Mouse (Mus musculus): ENCODE results near the gene Amz2. TPM values are rescaled to one million over a fixed set of nuclear protein-coding genes. Genes with fewer than 3 reads are reported as not detected.

Gene Amz2
- 8.7 and 10.2 TPM in 2 replicates for polyA plus RNA-seq (2012)

DNA sequence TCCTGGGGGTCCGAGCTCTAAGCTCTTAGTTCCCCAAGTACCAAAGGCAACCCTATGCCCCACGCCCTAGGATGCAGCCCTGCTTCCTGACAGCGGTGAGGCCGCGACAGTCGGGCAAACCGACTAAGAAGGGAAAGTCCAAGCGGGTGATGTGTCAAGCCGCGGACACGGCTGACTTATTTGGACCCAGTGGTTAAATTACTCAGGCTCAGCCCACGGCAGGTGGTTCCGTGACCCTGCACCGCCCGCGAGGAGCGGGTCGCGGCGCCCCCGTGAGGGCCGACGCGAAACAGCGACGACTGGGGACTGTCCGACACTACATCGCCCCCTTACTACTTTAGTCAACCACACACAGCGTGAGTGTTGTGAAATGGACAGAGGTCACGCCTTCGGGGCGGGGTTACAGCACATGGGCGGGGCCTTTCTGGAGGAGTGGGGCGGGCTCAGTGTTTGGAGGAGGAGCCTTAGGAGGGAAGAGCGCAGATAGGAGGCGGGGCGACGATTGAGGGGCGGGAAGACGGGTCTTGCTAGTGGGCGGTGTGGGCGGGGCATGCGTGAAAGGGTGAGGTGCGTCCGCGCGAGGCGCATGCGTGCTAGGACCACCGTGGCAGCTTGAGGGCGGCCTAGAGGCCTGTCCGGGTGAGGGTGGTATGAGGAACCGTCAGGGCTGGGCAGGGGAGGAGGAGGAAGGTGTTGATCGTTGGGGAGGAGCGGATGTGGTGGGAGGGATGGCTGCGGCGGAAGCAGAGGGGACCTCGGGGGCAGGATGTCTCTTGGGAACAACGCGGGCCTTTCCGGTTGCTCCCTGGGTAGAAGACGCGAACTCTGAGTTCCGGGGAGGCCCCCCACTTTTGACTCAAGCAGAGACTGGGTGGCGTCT lies at the start of gene Amz2:
Gene Amz2 (plus strand): TSS at position 555 of the 880 bp plus-strand sequence.

DNA sequence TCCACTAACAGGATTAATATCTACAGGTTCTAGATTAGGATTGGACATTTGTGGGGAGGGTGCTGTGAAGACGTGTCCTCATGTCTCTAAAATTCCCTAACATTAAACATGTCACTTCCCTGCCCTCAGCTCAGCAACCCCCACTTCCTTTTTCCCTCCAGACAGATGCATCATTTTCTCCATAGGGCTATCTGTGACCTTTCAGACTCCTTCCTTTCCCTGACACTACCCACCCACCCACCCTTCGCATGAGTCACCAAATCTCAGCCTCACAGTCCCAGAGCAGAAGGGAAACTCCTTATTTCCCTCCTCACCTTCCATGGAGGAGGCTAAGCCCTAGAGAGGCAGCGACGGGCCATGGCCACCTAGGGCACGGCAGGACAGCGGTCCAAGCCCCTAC lies 12.1 kb upstream of the Amz2 start, which contains the start of gene 9930022D16Rik:
Gene 9930022D16Rik (plus strand): TSS at position 301 of the 400 bp plus-strand sequence.

DNA sequence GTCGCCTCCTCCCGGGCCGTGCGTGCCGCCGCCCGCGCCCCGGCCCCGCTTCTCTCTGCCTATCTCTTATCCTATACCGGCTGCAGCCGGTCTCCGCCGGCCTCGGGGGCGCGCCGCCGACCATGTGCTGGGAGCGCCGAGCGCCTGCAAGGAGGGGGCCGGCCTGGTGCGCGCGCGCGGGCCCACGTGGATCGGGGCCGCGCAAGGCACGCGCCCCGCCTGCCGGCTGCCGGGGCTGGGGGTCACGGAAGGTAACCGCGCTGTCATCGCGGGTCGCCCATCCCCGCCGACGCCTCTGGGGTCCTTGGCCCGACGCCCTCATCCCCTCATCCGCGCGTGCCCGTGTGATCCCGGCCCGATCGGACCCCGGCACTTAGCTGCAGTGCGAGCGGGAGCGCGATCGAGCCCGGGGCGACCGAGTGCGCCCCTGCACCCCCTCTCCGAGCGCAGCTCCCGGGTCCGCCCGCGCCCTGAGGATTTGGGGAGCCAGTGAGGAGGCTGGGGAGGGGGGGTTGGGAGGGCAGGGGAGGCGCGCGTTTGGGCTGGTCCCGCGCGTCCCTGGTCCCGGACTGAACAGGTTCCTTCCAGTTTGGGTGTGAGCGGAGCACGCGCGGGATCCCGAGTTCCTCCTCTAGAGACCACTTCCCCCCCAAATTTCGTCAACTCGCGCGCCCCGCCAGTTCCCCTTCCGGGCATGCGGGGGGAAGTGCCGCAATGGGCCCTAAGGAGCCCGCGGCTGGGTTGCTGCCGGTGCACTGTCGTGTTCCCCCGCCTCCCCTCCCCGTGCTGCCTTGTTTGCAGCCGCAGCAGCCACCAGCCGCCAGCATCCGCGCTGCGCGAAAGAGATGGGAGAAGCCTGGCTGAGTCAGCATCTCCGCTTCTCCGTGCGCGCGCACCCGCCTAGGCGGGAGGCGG lies 47.7 kb downstream of the Amz2 start, which contains the start of the genes Arsg and Slc16a6:
Gene Arsg (plus strand): TSS at position 204 of the 915 bp plus-strand sequence.
Gene Slc16a6 (minus strand): TSS at position 428 of the 915 bp plus-strand sequence.

Other genes starting within 250 kb of the Amz2 start
- gene Rgs9, start 127.8 kb upstream of the Amz2 start, polyA plus RNA-seq (2012), result 0.03 TPM in 1 of 2 replicates, not detected in the other
- gene Gna13, start 63.1 kb upstream of the Amz2 start, polyA plus RNA-seq (2012), result 77.9 and 99.5 TPM in 2 replicates
- gene 9930022D16Rik, start 12.0 kb upstream of the Amz2 start, polyA plus RNA-seq (2012), result not detected in 2 replicates
- 0.95 and 1.9 TPM in 2 replicates for gene Arsg, start 47.4 kb downstream of the Amz2 start, polyA plus RNA-seq (2012)
- gene Slc16a6, start 47.7 kb downstream of the Amz2 start, polyA plus RNA-seq (2012), result 30.2 and 33.1 TPM in 2 replicates
- gene Wipi1, start 186.0 kb downstream of the Amz2 start, polyA plus RNA-seq (2012), result 18.6 and 19.6 TPM in 2 replicates
- gene Prkar1a, start 223.5 kb downstream of the Amz2 start, polyA plus RNA-seq (2012), result 59.9 and 66.6 TPM in 2 replicates